Mouse (Mus musculus): ENCODE data around the gene Gm49380. TPM values are rescaled to one million over a fixed set of nuclear protein-coding genes. Genes with fewer than 3 reads are reported as not detected.

Gene Gm49380
- polyA plus RNA-seq (2015; fragmentation: Nextera tagmentation; extraction: Ambion mirVana) = not detected in 2 replicates

DNA sequence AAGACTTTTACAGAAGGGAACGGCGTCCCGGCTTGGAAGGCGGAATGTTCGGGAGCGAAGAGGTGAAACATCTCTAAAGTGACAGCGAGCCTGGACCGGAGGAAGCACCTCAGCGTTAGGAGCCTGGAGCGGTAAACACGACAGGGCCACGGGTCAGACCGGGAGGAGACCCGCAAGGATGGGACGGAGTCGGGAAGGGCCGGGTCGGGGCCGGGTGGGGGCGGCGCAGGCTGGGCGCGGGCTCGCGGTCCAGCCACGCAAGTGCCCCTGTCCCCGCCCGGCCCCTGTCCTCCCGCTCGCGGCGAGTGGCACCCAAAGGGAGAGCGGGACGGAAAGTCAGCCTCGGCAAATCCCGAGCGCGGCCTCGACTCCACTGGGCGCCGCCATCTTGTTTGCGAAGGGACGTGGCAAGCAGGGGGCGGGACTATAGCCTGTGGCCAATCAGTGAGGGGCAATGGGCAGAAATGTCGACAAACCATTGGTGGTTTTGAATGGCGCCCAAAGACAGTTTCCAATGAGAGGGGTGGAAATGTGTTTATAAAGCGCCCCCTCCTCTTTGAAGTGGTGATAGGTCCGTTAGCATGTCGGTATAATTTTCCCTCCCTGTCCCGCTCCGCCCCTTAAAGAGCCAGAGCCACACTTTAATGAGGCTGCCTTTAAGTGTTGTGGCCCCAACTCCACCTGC, at the start of gene Gm49380, which contains the start of gene Rnf26:
Gene Gm49380, minus strand, starts transcription at position 396 of the 685 bp plus-strand sequence.
Gene Rnf26, minus strand, starts transcription at position 413 of the 685 bp plus-strand sequence.

DNA sequence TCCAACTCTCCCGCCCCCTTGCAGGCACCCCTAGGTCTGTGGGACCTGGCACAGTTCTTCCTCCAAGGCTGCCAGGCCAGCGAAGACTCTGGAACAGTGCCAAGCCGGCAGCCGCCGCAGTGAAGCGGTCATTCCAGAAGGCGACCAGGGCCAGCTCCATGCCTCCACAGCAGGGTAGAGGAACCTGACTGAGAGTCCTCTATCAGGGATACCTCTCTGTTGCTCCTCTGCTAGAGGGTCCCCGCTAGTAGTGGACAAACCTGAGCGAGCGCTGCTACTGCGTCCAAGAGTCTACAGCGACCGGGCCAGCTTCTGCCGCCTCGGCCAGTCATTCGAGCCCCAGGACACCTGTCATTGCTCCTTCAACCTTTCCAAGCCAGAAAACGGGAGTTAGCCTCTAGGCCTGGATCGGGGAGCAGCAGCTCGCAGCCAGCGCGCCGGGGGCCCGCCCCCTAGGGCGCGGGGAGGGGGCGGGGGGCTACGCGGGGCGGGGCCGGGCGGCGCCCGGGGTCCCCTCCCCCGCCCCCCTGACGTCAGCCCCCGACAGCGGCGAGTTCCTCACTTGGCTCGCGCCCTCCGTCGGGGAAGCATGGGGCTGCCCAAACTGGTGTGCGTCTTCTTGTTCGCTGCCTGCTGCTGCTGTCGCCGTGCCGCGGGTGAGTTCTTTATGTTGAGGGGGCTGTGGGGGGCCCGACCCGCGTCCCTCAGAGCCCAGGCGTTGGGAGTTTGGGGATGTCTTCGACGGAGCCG, 21.0 kb upstream of the Gm49380 start, which contains the start of gene Mcam:
Gene Mcam, plus strand, starts transcription at position 369 of the 750 bp plus-strand sequence.

DNA sequence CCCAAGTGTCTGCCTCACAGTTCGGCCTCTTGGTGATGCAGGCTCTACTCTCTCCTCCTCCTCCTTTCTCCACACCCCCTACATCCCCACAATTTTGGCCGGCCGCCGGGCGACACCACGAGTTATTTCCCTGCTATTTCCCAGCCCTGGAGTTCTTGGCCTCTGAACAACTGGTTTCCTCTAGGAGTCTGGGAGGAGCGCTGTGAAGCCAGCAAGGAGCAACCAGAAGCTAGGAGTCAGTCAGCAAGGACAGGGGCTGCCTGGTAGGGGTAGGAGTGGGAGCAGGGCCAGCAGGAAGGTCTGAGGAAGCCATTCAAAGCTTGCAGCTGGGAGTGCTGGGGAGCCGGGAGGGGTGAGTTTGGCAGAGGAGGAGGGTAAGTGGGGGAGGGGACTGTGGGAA, 6.2 kb downstream of the Gm49380 start, which contains the start of gene C1qtnf5:
Gene C1qtnf5, plus strand, starts transcription at position 136 of the 400 bp plus-strand sequence.

DNA sequence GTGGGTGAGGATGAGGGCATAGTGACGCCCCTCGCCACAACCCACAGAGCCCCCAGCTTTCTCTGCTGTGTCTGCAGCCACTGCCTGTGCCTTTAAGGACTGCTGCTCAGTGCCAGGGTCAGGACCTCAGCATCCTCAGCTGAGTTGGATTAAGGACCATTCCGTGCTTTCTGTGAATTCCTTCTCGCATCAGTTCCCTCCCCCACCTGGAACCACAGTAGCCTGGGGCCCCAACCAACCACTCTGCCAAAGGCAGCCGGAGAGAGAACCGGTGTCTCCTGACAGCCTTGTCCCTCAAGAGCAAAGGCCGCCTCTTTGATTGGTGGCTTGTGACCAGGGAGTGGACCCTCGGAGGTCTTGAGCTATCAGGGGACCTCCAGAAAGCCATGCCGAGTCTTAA, 11.8 kb downstream of the Gm49380 start, which contains the start of gene Mfrp:
Gene Mfrp, plus strand, starts transcription at position 240 of the 400 bp plus-strand sequence.

DNA sequence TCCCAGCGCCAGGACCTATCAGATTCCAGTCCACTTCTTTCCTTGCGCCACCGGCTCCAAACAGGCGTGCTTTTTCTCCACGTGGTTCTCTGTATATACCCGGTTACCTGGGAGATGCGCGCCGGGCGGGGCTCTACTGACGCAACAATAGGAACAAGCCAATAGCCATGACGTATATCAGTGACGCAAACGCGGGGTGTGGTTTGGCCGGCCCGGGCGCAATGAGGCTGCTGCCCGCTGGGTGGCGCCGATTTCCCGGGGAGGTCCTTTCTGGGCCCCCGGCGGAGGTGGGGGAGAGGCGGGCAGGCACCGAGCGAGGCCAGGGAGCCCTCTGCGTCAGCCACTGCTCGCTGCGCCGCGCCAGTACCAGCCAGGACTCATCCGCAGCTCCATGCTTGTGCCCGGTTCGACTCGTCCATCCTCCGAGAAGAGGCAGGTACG, 46.5 kb downstream of the Gm49380 start, which contains the start of gene Usp2:
Gene Usp2, plus strand, starts transcription at position 237 of the 441 bp plus-strand sequence.

DNA sequence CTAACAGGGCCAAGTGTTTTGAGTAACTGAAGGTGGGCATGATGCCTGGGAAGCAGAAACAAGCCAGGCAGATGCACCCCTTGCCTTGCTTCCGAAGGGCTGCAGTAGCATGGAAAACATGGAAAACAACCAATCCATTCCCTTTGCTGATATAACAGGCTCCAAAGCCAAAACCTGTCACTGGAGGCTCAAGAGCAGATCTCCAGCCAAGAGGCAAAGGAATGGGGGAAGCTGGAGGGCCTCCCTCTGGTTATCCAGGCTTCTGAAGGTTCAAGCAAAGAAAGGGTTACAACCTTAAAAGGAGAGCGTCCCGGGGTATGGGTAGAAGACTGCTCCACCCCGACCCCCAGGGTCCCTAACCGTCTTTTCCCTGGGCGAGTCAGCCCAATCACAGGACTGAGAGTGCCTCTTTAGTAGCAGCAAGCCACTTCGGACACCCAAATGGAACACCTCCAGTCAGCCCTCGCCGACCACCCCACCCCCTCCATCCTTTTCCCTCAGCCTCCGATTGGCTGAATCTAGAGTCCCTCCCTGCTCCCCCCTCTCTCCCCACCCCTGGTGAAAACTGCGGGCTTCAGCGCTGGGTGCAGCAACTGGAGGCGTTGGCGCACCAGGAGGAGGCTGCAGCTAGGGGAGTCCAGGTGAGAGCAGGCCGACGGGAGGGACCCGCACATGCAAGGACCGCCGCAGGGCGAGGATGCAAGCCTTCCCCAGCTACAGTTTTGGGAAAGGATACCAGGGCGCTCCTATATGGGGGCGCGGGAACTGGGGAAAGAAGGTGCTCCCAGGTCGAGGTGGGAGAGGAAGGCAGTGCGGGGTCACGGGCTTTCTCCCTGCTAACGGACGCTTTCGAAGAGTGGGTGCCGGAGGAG, 70.2 kb downstream of the Gm49380 start, which contains the start of gene Thy1:
Gene Thy1, plus strand, starts transcription at position 549 of the 872 bp plus-strand sequence.

Other genes with a start within 250 kb of the Gm49380 start
- 18.1 and 21.7 TPM in 2 replicates for gene Thy1, start 70.1 kb downstream of the Gm49380 start, polyA plus RNA-seq (2015; fragmentation: Nextera tagmentation; extraction: Ambion mirVana)
- gene Usp2, start 46.5 kb downstream of the Gm49380 start, polyA plus RNA-seq (2015; fragmentation: Nextera tagmentation; extraction: Ambion mirVana) = 5.5 and 5.7 TPM in 2 replicates
- gene Mfrp, start 11.8 kb downstream of the Gm49380 start, polyA plus RNA-seq (2015; fragmentation: Nextera tagmentation; extraction: Ambion mirVana) = not detected in 2 replicates
- gene C1qtnf5, start 6.3 kb downstream of the Gm49380 start, polyA plus RNA-seq (2015; fragmentation: Nextera tagmentation; extraction: Ambion mirVana) = 7.2 and 7.8 TPM in 2 replicates
- gene Rnf26, start within 50 bp of the Gm49380 start, polyA plus RNA-seq (2015; fragmentation: Nextera tagmentation; extraction: Ambion mirVana) = 27.9 and 28.3 TPM in 2 replicates
- 88.6 and 96.6 TPM in 2 replicates for gene Mcam, start 21.0 kb upstream of the Gm49380 start, polyA plus RNA-seq (2015; fragmentation: Nextera tagmentation; extraction: Ambion mirVana)
- 7.7 and 7.9 TPM in 2 replicates for gene Cbl, start 120.5 kb upstream of the Gm49380 start, polyA plus RNA-seq (2015; fragmentation: Nextera tagmentation; extraction: Ambion mirVana)
- not detected in 2 replicates for gene Ccdc153, start 127.2 kb upstream of the Gm49380 start, polyA plus RNA-seq (2015; fragmentation: Nextera tagmentation; extraction: Ambion mirVana)
- gene Pdzd3, start 138.0 kb upstream of the Gm49380 start, polyA plus RNA-seq (2015; fragmentation: Nextera tagmentation; extraction: Ambion mirVana) = not detected in 2 replicates
- 11.7 and 13.2 TPM in 2 replicates for gene Nlrx1, start 155.1 kb upstream of the Gm49380 start, polyA plus RNA-seq (2015; fragmentation: Nextera tagmentation; extraction: Ambion mirVana)
- gene Abcg4, start 175.1 kb upstream of the Gm49380 start, polyA plus RNA-seq (2015; fragmentation: Nextera tagmentation; extraction: Ambion mirVana) = 1.2 and 1.5 TPM in 2 replicates
- gene Hinfp, start 192.2 kb upstream of the Gm49380 start, polyA plus RNA-seq (2015; fragmentation: Nextera tagmentation; extraction: Ambion mirVana) = 9.8 and 10.6 TPM in 2 replicates
- 9.5 and 10.0 TPM in 2 replicates for gene C2cd2l, start 206.8 kb upstream of the Gm49380 start, polyA plus RNA-seq (2015; fragmentation: Nextera tagmentation; extraction: Ambion mirVana)
- gene Dpagt1, start 212.5 kb upstream of the Gm49380 start, polyA plus RNA-seq (2015; fragmentation: Nextera tagmentation; extraction: Ambion mirVana) = 20.0 and 21.4 TPM in 2 replicates
- gene H2afx, start 221.2 kb upstream of the Gm49380 start, polyA plus RNA-seq (2015; fragmentation: Nextera tagmentation; extraction: Ambion mirVana) = 62.3 and 83.5 TPM in 2 replicates
- 55.1 and 55.2 TPM in 2 replicates for gene Hmbs, start 230.7 kb upstream of the Gm49380 start, polyA plus RNA-seq (2015; fragmentation: Nextera tagmentation; extraction: Ambion mirVana)
- gene Vps11, start 248.2 kb upstream of the Gm49380 start, polyA plus RNA-seq (2015; fragmentation: Nextera tagmentation; extraction: Ambion mirVana) = 14.4 and 16.1 TPM in 2 replicates

Measured in urinary bladder, postnatal 0 days (tissue).